Mouse (Mus musculus) thymus, postnatal 10 days (tissue): ENCODE measurements at regions not wholly inside any gene's neighbourhood (a gene's known extent, or its start where the extent isn't known, plus 50 kb on each side); places are given as distances from the start of the nearest gene placed in this dataset.

Experiments used
- DNase-seq, 2 experiments: peaks; one replicate each; pipeline ENCODE4 v3.0.0; 2021; ENCODE audit warnings: low spot score in 2 of 2

DNA sequence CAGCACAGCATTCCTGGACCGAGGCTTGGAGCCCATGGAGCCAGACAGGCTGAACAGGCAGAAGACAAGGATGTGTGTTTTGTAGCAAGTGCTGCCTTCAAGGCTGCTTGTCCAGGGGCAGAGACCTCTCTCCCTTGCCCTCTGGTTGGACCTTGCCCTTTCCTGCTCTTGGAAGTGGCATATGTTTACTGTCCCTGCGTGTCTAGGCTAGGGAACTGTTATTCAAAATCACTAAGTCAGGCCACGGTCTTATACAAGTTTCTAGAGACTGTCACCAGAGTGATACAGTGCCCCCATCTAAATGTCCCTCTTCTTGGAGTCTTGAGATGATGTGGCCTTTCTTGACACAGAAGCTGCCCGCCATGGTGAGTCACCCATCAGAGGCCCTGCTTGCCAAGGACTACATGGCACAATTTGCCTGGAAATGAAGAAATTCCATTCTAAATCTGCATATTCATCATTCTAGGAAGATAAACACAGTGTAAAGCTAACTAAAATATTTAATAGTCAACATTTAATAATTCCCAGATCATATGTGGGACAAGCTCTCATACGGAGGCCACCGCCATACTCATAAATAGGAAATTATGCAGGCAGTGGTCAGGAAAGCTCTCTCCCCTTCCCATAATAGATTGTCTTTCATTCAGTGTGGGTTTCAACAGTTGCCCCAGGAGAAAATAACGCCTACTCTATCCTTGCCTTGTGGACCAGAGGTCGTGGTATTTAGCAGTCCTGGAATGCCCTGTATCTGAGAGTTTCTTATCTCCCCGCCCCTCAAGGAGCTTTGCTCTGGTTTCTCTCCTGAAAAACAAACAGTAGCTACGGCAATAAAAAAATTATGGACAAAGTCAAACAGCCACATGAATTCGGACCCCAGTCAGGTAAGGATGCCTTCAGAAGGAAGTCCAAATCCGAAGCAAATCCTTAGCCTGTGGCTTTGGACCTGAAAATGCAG is 50.9 kb upstream of the Lmo4 start:
- DNase-seq = no peak
